Mouse (Mus musculus) thymus, postnatal 36 days (tissue): ENCODE results near the gene Zfp809.

Source experiments
- DNase-seq, 2 experiments: peaks; one replicate each; pipeline ENCODE4 v3.0.0; 2022; ENCODE audit warnings: mixed read lengths in 2 of 2

The Zfp809 gene

GRCm38 (mm10) chr9:22268886-22269285, 43.4 kb downstream of the Zfp809 start:
- DNase-seq, result no peak

- DNase-seq, result no peak
These were observed 53.2 kb downstream of the Zfp809 start for GRCm38 (mm10) chr9:22278733-22279132.
